Mouse (Mus musculus) liver, embryonic 14.5 days (tissue): ENCODE results near the gene Ccnd2.

ENCODE experiments used
- CTCF ChIP-seq: IDR thresholded peaks from 2 replicates; pipeline ENCODE4 v1.5.1; 2016; ENCODE audit warnings: antibody characterized with exemption, low read depth, control low read depth
- EP300 ChIP-seq: IDR thresholded peaks from 2 replicates; pipeline ENCODE4 v1.6.1; 2016; ENCODE audit warnings: antibody characterized with exemption, low read depth

DNA sequence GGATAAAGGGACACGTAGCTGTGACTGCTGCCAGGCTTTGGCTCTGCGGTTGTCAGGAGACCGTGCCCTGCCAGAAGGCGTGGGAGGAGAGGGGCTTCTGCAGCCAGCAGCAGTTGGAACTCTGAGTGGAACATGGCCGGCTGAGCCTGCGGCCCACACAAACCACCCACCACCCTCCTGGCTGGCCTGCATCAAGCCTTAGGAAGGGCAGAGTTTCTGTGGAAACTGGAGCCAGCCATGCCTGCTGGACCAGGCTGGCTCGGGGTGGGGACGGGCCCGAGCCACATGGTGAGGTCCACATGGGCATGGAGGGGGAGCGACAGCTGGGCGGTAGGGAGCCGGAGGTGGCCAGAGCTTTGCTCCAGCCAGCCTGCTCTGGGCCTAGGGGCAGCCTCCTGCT is 29.3 kb upstream of the Ccnd2 start:
- no peak for TF ChIP-seq EP300
- TF ChIP-seq CTCF, result no peak
